Mouse (Mus musculus) stomach, postnatal 0 days (tissue): ENCODE data around the gene Map2k5. TPM values are rescaled to one million over a fixed set of nuclear protein-coding genes. Genes with fewer than 3 reads are reported as not detected.

Source experiments
- ATAC-seq: fragments of 200-750 bp; cut with Nextera tagmentation; 2 replicates; pipeline ENCODE4 v1.8.0; 2017; ENCODE audit not compliant: low FRiP score, low TSS enrichment
- DNase-seq: peaks from one replicate; pipeline ENCODE4 v3.0.0-alpha.2; 2016; ENCODE audit warnings: low spot score
- H3K27ac ChIP-seq: fragments of 300-500 bp; sonication (generic); replicated peaks from 2 replicates; pipeline ENCODE4 v1.5.1; 2014; ENCODE audit warnings: mild to moderate bottlenecking, control low read depth
- H3K27me3 ChIP-seq: fragments of 300-500 bp; sonication (generic); 2 replicates; pipeline ENCODE4 v1.6.1; 2014; ENCODE audit warnings: low read length; ENCODE audit not compliant: control insufficient read depth, insufficient read depth
- H3K36me3 ChIP-seq: fragments of 300-500 bp; sonication (generic); 2 replicates; pipeline ENCODE4 v1.6.1; 2014; ENCODE audit warnings: low read length, mixed read lengths; ENCODE audit not compliant: control insufficient read depth, insufficient read depth
- H3K4me1 ChIP-seq: fragments of 300-500 bp; sonication (generic); replicated peaks from 2 replicates; pipeline ENCODE4 v1.6.1; 2014; ENCODE audit warnings: antibody characterized with exemption; ENCODE audit not compliant: control insufficient read depth, insufficient read depth
- H3K4me2 ChIP-seq: fragments of 300-500 bp; sonication (generic); replicated peaks from 2 replicates; pipeline ENCODE4 v1.6.1; 2014; ENCODE audit warnings: low read depth, mild to moderate bottlenecking, control low read depth, moderate library complexity
- H3K4me3 ChIP-seq: fragments of 300-500 bp; sonication (generic); 2 replicates; pipeline ENCODE4 v1.5.1; 2014; ENCODE audit warnings: low read depth, low read length, control low read depth
- H3K9ac ChIP-seq: fragments of 300-500 bp; sonication (generic); 2 replicates; pipeline ENCODE4 v1.6.1; 2014; ENCODE audit warnings: mild to moderate bottlenecking, low read length, control low read depth, mixed read lengths
- H3K9me3 ChIP-seq: fragments of 300-500 bp; sonication (generic); 2 replicates; pipeline ENCODE4 v1.6.1; 2016; ENCODE audit warnings: low read length; ENCODE audit not compliant: control insufficient read depth
- CTCF ChIP-seq: IDR thresholded peaks from 2 replicates; pipeline ENCODE4 v1.5.1; 2016; ENCODE audit warnings: antibody characterized with exemption, low read depth, mild to moderate bottlenecking, moderate library complexity
- EP300 ChIP-seq: optimal IDR thresholded peaks from 2 replicates; pipeline ENCODE3; 2016; ENCODE audit warnings: antibody characterized with exemption
- WGBS: fragments of 180-500 bp; shearing (Covaris S2); extraction: QIAGEN DNeasy Blood & Tissue Kit; methylation state at CpG from one replicate; pipeline ENCODE4 v1.1.7; 2014; 5-methylcytosine and 5-hydroxymethylcytosine counted together
- polyA plus RNA-seq: library from polyadenylated mRNA; unstranded; fragments of >200 nt; fragmentation: Nextera tagmentation; extraction: Ambion mirVana; gene quantifications from 2 replicates; pipeline ENCODE4 v1.2.1, GENCODE M21; 2015

Map2k5 gene
- polyA plus RNA-seq, 1 experiment from 2014 or later: 14.9 TPM

DNA sequence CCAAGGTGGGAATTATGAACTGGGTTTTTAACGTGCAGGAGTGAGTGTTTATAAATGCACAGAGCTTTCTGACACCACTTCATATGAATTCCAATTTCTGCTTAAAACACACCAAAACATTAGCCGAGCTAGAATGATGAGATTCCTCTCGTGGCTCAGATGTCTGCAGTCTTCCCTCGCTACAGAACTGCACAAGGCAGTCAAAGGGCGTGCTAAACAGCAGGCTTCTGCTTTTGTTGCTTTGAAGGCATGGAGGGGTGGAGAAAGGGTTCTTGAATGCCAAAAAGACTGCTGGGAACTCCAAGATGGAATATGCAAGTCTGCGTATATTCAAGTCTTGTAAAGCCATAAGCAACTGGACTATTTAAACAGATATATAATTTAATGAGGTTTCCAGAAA lies 38.4 kb downstream of the Map2k5 start:
- H3K27ac ChIP-seq: no peak overlapping the region
- no peaks in the 10 kb centered on the region for H3K27me3 ChIP-seq
- no peak for DNase-seq
- no peak overlapping the region for H3K4me3 ChIP-seq
- no peak overlapping the region for H3K4me2 ChIP-seq
- H3K9me3 ChIP-seq: no peaks in the 10 kb centered on the region
- 53% methylated on average over 6 of the region's 6 CpGs for WGBS
- no peak overlapping the region for H3K9ac ChIP-seq
- ATAC-seq: no peak
- TF ChIP-seq EP300 (no peak), CTCF (no peak)
- H3K4me1 ChIP-seq: no peaks in the 10 kb centered on the region
- peaks cover 6% of the 10 kb centered on the region; the same call in 1 of the 2 replicates for H3K36me3 ChIP-seq

DNA sequence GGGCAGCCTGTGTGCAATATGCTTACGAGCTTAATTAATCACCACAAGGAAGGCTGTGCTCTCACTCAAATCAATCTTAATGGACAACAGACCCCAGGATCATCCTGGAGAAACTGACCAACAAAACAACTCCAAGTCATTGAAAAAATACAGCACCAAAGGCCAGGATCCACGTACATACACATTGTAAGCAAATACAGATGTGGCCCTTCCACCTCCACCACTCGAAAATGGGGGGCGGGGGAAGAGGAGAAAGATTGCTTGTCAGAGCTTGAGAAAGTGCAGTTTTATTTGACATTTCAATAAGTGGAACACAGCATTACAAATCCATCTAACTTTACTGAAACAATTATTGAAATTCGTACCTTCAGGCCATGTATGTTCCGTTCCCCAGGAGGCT lies 39.0 kb downstream of the Map2k5 start:
- no peak overlapping the region for H3K27ac ChIP-seq
- H3K9ac ChIP-seq: no peak overlapping the region
- no peak for DNase-seq
- no peak for ATAC-seq
- H3K27me3 ChIP-seq: no peaks in the 10 kb centered on the region
- H3K9me3 ChIP-seq: no peaks in the 10 kb centered on the region
- H3K4me3 ChIP-seq: no peak overlapping the region
- H3K36me3 ChIP-seq: peaks cover 7% of the 10 kb centered on the region; the same call in 1 of the 2 replicates
- H3K4me2 ChIP-seq: no peak overlapping the region
- no peaks in the 10 kb centered on the region for H3K4me1 ChIP-seq
- WGBS: 66% methylated on average over 6 of the region's 6 CpGs
- TF ChIP-seq EP300: no peak
- no peak for TF ChIP-seq CTCF

DNA sequence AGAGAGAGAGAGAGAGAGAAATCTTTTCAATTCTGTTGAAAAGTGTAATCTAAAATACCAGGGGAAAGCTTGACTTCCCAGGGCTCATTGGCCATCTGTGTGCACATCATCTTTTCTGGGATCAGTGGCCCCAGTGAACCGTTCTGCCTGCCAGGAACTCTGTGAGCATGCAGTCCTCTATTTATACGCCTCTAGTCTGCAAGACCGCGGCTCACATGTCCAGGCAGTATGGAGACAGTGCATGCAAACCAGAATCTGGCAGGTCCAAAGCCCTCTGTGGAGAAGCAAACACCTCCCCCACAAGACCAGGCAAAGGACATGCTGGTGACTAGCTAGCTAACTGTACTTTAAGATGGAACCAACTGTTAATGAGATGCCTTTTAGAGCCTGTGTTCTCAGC lies 41.9 kb downstream of the Map2k5 start:
- H3K4me1 ChIP-seq: no peaks in the 10 kb centered on the region
- WGBS: 90% methylated on average over 4 of the region's 4 CpGs

DNA sequence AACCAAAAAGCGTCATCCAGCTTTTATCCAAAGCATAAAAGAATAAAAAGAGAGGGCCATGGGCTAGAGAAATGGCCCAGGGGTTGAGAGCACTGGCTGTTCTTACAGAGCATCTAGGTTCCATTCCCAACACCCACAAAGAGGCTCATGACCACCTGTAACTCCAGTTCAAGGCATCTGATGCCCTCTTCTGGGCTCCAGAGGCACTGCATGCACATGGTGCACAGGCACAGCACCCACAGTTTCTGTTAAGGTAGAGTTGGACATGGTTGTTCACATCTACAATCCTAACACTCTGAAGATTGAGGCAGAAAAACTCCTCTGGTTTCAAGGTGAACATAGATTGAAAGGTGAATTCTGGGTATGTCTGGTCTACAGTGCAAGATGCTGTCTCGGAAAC lies 44.6 kb downstream of the Map2k5 start:
- no peak overlapping the region for H3K4me2 ChIP-seq
- no peak overlapping the region for H3K4me3 ChIP-seq
- no peak overlapping the region for H3K9ac ChIP-seq
- ATAC-seq (no peak), DNase-seq (no peak)
- H3K36me3 ChIP-seq: peaks cover 15% of the 10 kb centered on the region
- H3K4me1 ChIP-seq: no peaks in the 10 kb centered on the region
- 0 out of 2 replicates have a peak, but pooled peaks cover 3% of the 10 kb centered on the region for H3K9me3 ChIP-seq
- H3K27me3 ChIP-seq: no peaks in the 10 kb centered on the region
- H3K27ac ChIP-seq: no peak overlapping the region
- WGBS: 94% methylated on average over 2 of the region's 2 CpGs
- no peak for TF ChIP-seq EP300
- peak; percentile 68 for TF ChIP-seq CTCF

More for the DNA sequence above, 41.9 kb downstream of the Map2k5 start:
- ATAC-seq: no peak
- Histone ChIP-seq H3K36me3 (peaks cover 10% of the 10 kb centered on the region; the same call in 1 of the 2 replicates), H3K4me2 (no peak overlapping the region), H3K27ac (no peak overlapping the region), H3K27me3 (no peaks in the 10 kb centered on the region), H3K4me3 (no peak overlapping the region), H3K9ac (no peak overlapping the region), H3K9me3 (0 out of 2 replicates have a peak, but pooled peaks cover 3% of the 10 kb centered on the region)
- TF ChIP-seq CTCF (no peak), EP300 (no peak)
- DNase-seq: no peak

DNA sequence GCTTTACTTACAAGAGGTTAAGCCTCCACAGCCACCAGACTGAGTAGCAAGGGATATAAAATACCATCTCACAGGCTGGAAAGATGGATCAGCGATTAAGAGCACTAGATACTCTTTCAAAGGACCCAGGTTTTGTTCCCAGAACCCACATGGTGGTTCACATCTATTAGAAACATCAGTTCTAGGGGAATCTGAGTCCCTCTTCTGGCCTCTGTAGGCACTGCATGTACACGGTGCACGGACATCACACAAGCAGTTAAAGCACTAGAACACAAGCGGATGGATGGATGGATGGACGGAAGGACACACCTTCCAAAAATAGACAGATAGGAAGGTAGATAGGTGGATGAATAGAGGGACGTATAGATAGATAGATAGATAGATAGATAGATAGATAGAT lies 46.5 kb downstream of the Map2k5 start:
- no peaks in the 10 kb centered on the region for H3K4me1 ChIP-seq
- H3K27ac ChIP-seq: no peak overlapping the region
- H3K27me3 ChIP-seq: no peaks in the 10 kb centered on the region
- ATAC-seq (no peak), DNase-seq (no peak)
- no peak for TF ChIP-seq EP300
- TF ChIP-seq CTCF: peak; percentile 48
- H3K9ac ChIP-seq: no peak overlapping the region
- H3K4me3 ChIP-seq: no peak overlapping the region
- 0 out of 2 replicates have a peak, but pooled peaks cover 3% of the 10 kb centered on the region for H3K9me3 ChIP-seq
- WGBS: 95% methylated on average over 6 of the region's 6 CpGs
- H3K36me3 ChIP-seq: peaks cover 12% of the 10 kb centered on the region; the same call in 1 of the 2 replicates
- no peak overlapping the region for H3K4me2 ChIP-seq

DNA sequence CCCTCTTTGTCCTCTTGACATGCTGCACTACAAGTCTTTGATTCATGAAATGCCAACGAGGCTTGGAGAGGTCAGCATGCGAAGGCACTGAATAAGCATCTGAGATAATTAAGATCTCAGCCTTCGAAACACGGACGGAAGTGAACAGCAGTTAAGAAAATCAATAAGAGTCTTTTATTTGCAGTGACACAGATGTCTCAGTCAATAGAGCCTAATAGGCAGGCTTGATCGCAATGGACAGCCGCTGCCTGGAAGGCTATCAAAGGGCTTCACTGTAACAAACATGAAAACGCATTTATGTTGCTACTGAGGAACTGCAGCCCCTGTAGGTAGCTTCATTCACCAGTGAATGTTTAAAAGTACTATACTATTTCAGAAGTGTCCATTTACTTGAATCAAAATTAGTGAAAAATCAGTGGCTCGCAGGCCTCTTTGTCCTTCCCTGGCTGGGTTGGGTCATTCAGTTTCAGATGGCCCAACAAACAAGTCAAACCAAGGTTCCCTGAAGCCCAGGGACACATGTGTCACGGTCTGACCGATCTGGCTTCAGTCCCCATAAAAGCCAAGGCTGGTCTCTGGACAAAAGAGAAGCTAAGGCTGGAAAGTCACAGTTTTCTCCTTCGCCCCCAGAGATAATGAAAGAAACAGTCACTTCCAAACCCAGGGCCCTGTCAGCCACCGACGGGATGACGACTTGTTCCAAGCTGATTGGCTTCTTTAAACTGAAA lies 48.6 kb downstream of the Map2k5 start:
- Histone ChIP-seq H3K27me3 (no peaks in the 10 kb centered on the region), H3K4me1 (no peaks in the 10 kb centered on the region), H3K27ac (no peak overlapping the region), H3K9ac (no peak overlapping the region), H3K36me3 (peaks cover 9% of the 10 kb centered on the region; the same call in 1 of the 2 replicates), H3K4me3 (no peak overlapping the region), H3K9me3 (0 out of 2 replicates have a peak, but pooled peaks cover 3% of the 10 kb centered on the region), H3K4me2 (no peak overlapping the region)
- ATAC-seq (no peak), DNase-seq (no peak)
- TF ChIP-seq CTCF: no peak
- no peak for TF ChIP-seq EP300
- WGBS: 78% methylated on average over 15 of the region's 15 CpGs
